Comparison of ENCODE assay signal across 25 mouse cellular contexts in the genomic region with DNA sequence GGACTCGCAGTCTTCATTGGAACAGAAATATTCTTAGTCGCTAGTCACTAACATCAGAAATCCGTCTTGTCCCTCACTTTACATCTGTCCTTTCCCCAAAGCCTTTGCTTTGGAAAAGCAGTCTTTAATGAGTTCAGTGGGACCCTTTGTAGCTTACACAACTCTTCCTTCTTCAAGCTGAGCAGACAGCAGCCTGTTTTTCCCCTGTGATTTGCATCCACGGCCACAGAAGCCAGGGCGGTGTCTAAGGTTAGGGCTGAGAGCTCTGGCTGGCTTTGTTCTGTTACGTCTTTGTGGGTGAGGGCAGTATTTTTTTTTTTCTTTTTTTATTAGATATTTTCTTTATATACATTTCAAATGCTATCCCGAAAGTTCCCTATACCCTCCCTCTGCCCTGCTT.
"Had no signal": no experiment of that assay in that cellular context is flagged by ENCODE, and none has a peak within 500 bp of the region (broad histone marks: within the 10 kb centered on the region; RNA-seq: fewer than 3 reads in every experiment).

No protein-coding gene starts in this region.

- H3K27ac ChIP-seq: embryonic facial prominence, embryonic 10.5 days; embryonic facial prominence, embryonic 12.5 days; embryonic facial prominence, embryonic 13.5 days; embryonic facial prominence, embryonic 15.5 days; forebrain, embryonic 10.5 days; forebrain, embryonic 12.5 days; forebrain, embryonic 13.5 days; forebrain, embryonic 15.5 days; gastrocnemius, adult 2 months; heart, adult 2 months; heart, embryonic 10.5 days had no signal

- H3K4me2 ChIP-seq: embryonic facial prominence, embryonic 12.5 days; embryonic facial prominence, embryonic 13.5 days; embryonic facial prominence, embryonic 15.5 days; forebrain, embryonic 12.5 days; forebrain, embryonic 13.5 days; forebrain, embryonic 15.5 days had no signal

- DNase-seq: cerebellum, adult 9-10 months; cerebellum, adult 9-11 months; cerebellum, postnatal 10 days; cerebellum, postnatal 14 days; cerebellum, postnatal 25 days; cerebellum, postnatal 36 days; embryo, embryonic 11 days; forebrain, postnatal 0 days; gastrocnemius, adult 2 months; gastrocnemius, postnatal 10 days; gastrocnemius, postnatal 14 days; gastrocnemius, postnatal 25 days; gastrocnemius, postnatal 36 days; heart, adult 18-20 months; heart, adult 2 months had no signal

- H3K9me3 ChIP-seq: embryonic facial prominence, embryonic 10.5 days; embryonic facial prominence, embryonic 12.5 days; embryonic facial prominence, embryonic 13.5 days; embryonic facial prominence, embryonic 15.5 days; forebrain, embryonic 10.5 days; forebrain, embryonic 12.5 days; forebrain, embryonic 13.5 days; forebrain, embryonic 15.5 days; heart, embryonic 10.5 days had no signal

- H3K36me3 ChIP-seq: embryonic facial prominence, embryonic 10.5 days; embryonic facial prominence, embryonic 12.5 days; embryonic facial prominence, embryonic 13.5 days; embryonic facial prominence, embryonic 15.5 days; forebrain, embryonic 10.5 days; heart, embryonic 10.5 days had no signal

- H3K4me3 ChIP-seq: embryonic facial prominence, embryonic 10.5 days; embryonic facial prominence, embryonic 12.5 days; embryonic facial prominence, embryonic 13.5 days; embryonic facial prominence, embryonic 15.5 days; erythroblast, embryonic 14.5 days; forebrain, embryonic 10.5 days; forebrain, embryonic 12.5 days; forebrain, embryonic 13.5 days; forebrain, embryonic 15.5 days; gastrocnemius, adult 2 months; heart, adult 2 months; heart, embryonic 10.5 days had no signal

- H3K9ac ChIP-seq: embryonic facial prominence, embryonic 12.5 days; embryonic facial prominence, embryonic 13.5 days; embryonic facial prominence, embryonic 15.5 days; forebrain, embryonic 12.5 days; forebrain, embryonic 13.5 days; forebrain, embryonic 15.5 days; forebrain, postnatal 0 days had no signal

- H3K27me3 ChIP-seq: embryonic facial prominence, embryonic 12.5 days; embryonic facial prominence, embryonic 13.5 days; embryonic facial prominence, embryonic 15.5 days; forebrain, embryonic 12.5 days; forebrain, embryonic 13.5 days; forebrain, embryonic 15.5 days had no signal

- H3K4me1 ChIP-seq: embryonic facial prominence, embryonic 10.5 days; embryonic facial prominence, embryonic 12.5 days; embryonic facial prominence, embryonic 13.5 days; embryonic facial prominence, embryonic 15.5 days; forebrain, embryonic 10.5 days; forebrain, embryonic 12.5 days; forebrain, embryonic 13.5 days; forebrain, embryonic 15.5 days; heart, embryonic 10.5 days had no signal
